Mouse (Mus musculus) gastrocnemius, postnatal 36 days (tissue): ENCODE data around the gene Gabrd. TPM values are rescaled to one million over a fixed set of nuclear protein-coding genes. Genes with fewer than 3 reads are reported as not detected.
"Not testable (repeated sequence)": the region's sequence is repeated elsewhere in the genome, so short reads cannot be mapped to it uniquely, and the experiment has no call there.

Source experiments
- DNase-seq, 2 experiments: peaks; one replicate each; pipeline ENCODE4 v3.0.0; 2022
- intact Hi-C: fragments of 180-260 bp; cut with DNase I; formaldehyde crosslinking; loops from one replicate; pipeline ENCODE4 v1.15.1; 2025
- long read RNA-seq, 2 experiments: library from polyadenylated mRNA; stranded (forward); transcript quantifications; one replicate each; pipeline ENCODE4 v2.0.0; 2021
- total RNA-seq, 2 experiments: library from RNA; stranded (reverse); gene quantifications; 2 replicates each; pipeline ENCODE4 v1.2.3; 2021

The Gabrd gene
- under 1 TPM; 0.23 to 0.25 TPM for total RNA-seq
- long read RNA-seq, experiment 1, partial matches to known transcripts = 1 of 1 reads
- long read RNA-seq, experiment 1, other reads (novel, unspliced or antisense) = 0 of 1 reads
- long read RNA-seq, experiment 2 = 0 reads

DNA sequence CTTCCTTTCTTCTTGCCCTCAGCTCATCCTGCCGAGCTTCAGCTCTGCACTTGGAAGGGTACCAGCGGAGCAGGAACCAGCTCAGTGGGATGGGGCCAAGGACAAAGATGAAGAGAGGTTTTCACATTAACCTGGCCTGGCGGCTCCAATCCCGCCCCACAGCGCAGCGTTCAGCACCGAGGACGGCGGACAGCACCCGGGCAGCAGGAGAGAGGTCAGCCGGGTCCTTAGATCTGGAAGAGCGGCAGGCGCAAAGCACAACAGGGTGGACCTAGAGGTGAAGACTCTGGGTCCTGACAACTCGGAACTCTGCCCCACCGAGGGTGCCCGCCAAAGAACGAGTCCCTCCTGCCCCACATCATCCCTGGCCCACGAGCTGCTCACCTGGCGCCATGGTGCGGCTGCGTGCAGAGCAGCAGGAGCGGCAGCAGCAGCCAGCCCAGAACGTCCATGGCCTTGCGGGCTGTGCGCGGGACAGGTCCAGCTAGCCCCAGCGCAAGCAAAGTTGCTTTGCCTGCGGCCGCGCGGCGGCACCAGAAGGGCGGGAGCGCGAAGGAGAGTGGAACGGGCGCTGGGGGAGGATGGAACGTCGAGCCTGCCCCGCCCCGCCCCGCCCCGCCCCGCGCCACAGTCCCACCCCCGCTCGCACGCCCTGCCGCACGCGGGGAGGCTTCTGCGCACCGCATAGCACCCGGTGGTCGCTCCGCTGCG lies at the start of gene Gabrd:
Gene Gabrd (minus strand): TSS at position 602 of the 711 bp plus-strand sequence.
- peak in 1 of 2 experiments; percentile 23 for DNase-seq
- intact Hi-C loops = no loop called here

DNA sequence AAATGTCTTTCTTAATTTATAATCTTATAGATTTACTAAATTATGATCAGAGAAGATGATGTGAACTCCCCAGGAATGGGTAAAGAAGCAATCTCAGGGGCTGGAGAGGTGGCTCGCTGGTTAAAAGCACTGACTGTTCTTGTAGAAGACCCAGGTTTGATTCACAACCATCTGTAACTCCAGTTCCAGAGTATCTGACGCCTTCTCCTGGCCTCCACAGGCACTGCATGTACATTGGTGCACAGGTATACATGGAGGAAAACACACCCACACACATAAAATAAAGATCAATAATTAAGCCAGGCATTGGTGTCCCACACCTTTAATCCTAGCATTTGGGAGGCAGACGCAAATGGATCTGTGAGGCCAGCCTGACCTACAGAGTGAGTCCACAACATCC lies 44.9 kb upstream of the Gabrd start:
- no peak for DNase-seq
- intact Hi-C loops = no loop called here

DNA sequence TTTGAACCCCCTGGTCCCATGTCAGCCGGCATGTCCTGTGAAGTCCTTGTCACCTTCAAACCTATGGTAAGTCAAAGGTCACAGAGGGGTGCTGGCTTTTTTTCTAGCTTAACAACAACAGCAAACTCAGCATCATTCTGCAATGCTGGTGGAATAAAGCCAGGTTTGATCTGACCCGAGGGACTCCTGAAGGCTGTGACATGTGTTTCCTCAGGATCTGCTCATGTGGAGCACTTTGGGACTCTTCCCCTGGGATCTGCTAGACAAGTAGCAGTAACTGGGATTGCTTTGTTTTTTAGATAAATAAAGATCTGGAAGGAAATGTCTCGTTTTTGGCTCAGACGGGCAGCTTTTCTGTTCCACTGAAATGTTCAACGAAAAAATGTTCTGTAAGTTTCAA lies 36.1 kb upstream of the Gabrd start:
- intact Hi-C loops = no loop called here
- no peak for DNase-seq

DNA sequence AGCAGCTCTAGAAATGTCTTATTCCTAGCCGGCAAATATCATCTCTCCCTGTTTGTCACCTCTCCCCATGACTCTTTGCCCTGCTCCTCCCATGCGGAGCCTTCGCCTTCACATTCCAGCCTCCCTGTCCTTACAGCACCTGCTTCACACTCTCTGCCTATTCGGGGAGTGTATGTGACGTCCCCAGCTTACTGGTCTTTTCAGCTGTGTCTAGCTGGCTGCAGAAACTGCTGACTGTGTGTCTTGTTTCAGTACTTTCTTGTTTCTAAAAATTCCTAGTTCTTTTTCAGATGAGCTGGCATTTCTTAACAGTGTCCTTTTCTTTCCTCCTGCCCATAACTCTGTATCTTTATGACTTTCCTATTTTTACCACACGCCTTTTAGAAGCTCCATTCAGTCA lies 34.4 kb upstream of the Gabrd start:
- intact Hi-C loops = no loop called here
- DNase-seq = no peak

DNA sequence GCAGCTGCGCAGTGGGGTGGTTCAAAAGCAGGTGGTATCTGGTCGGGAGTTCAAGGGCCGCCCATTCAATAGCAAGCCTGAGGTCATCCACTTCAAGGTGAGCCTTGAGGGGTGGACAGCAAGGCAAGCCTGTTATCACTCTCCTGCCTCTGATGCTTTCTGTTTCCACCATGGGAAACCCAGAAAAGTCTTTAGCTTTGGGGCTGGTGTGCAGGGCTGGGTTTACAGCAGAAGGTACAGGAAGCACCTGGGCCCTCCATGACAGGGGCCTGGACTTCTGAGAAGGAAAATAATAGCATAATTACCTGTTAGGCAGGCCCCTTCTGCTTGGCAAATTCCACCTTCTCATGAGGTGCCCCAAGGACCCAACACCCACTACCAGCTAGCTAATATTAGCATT lies 31.3 kb upstream of the Gabrd start:
- no peak for DNase-seq
- intact Hi-C loops = no loop called here

DNA sequence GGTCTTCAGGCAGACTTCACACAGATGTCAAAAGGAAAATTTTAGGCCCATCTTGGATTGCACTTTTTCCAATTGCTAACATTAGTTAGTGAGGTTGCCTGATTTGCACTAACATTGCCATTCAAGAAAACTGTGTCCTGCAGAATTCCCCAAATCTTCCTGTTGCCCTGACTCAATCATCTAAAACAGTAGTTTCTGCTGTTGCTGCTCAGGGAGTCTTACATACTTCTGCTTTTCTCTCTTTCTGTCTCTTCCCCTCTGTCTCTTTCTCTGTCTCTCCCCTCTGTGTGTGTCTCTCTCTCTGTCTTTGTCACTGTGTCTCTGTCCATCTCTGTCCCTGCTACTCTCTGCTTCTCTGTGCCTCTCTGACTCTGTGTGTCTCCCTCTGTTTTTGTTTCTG lies 30.5 kb upstream of the Gabrd start:
- intact Hi-C loops = no loop called here
- no peak for DNase-seq

DNA sequence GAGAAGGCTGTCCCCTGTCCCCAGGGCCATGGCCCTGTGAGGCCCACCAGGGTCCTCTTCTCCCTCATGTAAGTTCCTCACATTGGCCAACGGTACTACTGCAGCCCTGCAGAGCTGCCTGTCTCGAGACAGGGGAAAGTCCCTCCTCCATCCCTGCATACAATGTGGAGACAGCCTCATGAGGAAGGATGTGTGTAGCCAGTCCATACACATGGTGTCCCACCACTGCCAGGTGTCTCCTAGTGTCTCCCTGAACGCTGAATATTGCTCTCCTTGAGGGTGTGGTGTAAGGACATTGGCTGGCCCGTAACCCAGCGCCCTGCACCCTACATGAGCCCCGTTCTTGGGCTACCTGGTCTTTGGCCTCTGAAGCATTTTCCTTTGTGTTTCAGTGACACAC lies 28.4 kb upstream of the Gabrd start:
- intact Hi-C loops = loop anchor here (2.0 kb wide), 1 partner anchor 23 kb away; no protein-coding TSS in a partner anchor
- DNase-seq = no peak

DNA sequence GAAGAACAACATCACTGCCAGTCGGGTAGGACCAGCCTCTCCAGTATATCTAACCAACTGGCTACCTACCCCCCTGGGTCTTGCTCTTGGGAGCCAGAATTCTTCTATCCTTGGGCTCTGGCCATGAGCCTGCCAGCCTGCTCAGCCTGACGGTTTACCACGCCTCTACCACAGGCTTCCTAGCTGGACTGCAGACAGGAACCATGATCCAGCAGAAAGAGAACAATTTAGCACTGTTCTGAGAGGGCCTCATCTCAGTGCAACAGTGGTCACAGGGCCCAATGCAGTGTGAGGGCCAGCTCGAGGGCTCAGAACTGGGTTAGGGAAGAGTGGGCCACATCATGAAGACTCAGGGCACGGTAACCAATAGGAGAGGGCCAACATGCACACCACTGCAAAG lies 26.1 kb upstream of the Gabrd start:
- intact Hi-C loops = no loop called here
- DNase-seq = no peak

DNA sequence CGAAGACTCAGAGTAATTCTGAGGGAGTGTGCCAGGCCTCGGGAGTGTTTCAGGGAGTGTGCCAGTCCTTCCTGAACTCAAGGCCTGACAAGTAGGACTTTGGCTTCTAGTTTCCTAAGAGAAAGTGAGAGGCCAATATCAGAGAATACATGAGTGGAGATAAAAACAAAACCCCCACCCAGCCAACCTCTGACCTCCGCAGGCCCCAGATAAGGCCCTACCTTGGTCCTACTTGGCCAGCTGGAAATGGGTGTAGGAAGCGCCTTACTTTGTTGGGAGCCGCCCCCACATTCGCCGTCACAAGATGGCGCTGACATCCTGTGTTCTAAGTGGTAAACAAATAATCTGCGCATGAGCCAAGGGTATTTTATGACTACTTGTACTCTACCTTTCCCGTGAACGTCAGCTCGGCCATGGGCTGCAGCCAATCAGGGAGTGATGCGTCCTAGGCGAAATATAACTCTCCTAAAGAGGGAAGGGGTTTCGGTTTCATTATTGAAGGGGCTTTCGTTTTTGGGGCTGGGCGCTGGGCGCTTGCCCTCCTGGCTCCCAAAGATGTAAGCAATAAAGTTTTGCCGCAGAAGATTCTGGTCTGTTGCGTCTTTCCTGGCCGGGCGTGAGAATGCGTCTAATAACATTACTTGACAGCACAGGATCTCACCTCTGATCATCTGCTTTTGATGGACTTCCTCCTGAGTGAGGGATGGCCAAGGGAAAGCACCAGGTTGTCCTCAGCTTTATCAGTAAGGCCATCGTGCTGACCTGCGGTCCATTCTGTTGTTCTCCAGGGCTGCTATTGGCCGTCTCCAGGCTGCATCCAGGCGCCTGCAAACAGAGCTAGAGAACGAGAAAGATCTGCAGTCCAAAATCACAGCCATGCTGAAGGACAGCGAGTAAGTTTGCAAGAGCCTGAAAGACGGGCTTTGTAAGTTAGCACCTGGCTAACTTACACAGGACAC lies 23.8 kb upstream of the Gabrd start:
- intact Hi-C loops, DNase-seq: not testable (repeated sequence)

DNA sequence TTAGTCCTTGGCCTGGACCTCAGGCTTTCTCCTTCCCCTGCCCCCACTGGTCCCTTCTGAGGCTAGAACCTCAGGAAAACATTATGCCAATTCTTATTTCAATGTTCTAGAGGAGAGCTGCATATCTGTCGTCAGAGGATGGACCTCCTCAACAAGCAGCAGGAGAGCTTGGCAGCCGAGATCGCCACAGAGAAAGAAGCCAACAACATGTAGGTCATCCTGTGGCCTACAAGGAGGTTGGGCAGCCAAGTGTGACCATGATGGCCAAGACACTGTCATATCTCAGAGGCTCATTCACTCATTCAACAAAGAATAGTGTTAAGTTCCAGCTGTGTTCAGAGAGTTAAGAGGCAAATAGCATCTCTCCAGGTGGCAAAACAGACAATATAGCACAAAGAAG lies 22.2 kb upstream of the Gabrd start:
- DNase-seq = no peak
- intact Hi-C loops = no loop called here

DNA sequence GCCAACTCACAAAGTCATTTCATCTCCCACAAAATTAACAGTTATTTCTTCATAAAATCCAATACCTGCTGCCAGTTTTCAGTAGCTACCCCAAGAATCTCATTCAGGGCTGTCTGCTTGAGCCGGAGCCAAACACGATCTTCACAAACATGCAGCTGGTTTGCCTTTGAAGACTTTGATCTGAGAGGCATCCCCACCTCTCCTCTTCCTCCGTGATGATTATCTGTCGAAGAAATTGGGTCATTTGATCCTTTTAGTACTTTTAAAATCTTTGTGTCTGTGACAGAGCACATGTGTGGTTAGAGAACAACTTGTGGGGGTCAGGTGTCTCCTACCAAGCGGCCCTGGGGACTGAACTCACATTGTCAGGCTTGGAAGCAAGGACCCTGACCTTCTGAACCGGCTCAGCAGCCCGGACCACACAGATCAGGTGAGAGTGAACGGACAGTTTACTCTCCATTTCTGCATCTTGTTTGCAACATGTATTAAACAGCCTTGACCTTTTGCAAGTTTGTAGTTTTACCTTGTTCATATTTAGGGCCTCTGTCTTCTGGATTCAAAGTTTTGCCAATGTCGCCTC lies 16.8 kb upstream of the Gabrd start:
- intact Hi-C loops = no loop called here
- no peak for DNase-seq

DNA sequence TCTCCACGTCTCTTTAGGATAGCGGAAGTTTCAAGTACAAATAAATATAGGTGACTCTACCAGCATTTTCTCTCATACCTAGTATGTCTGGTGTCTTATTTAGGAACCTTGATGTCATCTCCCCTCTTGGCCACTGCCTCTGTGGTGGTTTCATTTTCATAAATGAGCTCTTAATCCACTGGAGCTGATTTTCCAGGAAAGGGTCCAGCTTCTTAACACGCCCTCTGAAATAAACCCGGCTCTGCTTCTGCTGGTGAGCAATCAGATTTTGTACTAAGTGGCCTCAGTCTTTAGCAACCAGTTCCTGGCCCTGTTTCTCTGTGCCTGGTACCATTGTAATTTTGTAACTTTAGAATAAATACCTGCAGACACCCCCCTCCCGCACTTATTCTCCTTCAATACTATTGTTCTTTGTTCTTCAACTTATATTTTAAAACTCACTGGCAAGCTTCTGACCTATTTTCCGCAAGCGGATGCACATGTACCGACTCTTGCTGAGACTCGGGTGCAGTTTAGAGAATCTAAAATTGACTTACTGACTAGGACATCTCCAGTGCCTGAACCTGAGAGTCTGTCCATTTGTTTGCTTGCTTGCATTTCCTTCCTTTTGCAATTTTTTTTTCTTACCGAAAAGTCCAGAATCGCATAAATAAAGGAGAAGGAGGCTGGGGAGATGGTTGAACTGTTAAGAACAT lies 15.9 kb upstream of the Gabrd start:
- DNase-seq = no peak
- intact Hi-C loops = no loop called here

DNA sequence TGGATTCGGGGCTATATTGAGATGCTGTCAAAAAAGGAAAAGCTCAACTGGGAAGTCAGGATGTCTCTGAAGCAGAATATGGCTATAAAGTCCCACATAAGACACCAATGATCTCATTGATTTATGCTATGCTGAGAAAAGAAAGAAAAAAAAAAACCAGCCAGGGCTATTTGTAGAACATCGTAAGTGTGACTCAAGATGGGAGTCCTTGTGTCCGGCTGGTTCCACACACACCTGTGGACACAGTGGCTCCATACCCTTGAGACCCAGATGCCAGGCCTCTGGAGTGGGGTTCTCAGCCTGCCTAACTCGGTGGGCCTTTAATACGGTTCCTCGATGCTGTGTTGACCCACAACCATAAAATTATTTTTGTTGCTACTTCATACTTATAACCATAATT lies 14.2 kb upstream of the Gabrd start:
- DNase-seq = no peak
- intact Hi-C loops = no loop called here

DNA sequence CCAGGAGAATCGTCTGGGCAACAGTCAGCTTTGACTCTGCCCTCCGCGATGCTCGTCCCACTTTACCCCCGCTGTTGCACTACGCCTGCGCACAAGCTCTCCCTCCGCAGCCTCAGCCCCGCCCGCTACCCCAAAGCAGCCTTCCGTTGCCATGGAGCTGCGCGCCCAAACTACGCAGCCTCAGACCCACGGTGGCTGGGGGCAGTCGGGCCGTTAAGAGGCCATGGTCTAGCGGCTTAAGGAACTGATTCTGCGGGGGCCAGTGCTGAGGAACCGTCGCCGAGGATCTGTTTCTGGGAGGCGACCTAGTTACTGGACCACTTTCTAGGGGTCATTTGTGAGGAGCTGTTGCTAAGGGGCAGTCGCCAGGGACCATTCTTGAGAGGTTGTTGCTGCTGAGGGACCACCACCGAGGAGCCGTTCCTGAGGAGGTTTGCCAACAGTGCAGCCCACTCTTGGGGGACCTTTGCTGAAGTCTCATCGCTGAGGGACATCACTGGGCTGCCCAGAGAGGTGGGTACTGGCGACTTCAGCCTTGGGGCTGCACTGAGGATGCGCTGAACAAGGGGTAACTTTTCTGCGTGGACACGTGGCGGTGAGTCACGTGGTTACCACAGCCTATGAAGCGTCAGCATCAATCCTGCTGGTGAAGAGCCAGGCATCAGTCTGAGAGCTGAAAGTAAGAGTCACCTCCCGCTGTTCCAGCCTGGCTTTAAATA lies 11.3 kb upstream of the Gabrd start, which contains the start of gene Cfap74:
Gene Cfap74 (plus strand): TSS at position 133 of the 719 bp plus-strand sequence.
- intact Hi-C loops = loop anchor here (5.0 kb wide), 1 partner anchor 87 kb away; no protein-coding TSS in a partner anchor
- DNase-seq = peak; percentile 51 to 71

DNA sequence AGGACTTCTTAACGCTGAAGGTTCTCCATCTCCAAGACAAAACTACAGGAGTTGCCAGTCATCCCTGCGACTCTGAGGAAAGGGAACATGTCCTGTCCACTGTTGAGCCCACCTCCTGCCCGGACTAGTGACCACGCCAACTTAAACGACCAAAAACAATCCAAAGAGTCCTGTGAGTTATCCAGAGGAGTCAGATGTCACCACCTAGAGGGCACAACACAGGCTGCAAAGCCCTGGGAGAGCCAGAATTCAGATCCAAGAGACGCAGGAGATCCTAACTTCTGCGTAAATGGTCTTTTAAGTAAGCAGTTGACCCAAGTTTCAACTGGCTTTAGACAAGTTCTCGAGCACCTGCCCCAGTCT lies 10.8 kb upstream of the Gabrd start:
- no peak for DNase-seq
- intact Hi-C loops = loop anchor here (5.0 kb wide), 1 partner anchor 86 kb away; no protein-coding TSS in a partner anchor

DNA sequence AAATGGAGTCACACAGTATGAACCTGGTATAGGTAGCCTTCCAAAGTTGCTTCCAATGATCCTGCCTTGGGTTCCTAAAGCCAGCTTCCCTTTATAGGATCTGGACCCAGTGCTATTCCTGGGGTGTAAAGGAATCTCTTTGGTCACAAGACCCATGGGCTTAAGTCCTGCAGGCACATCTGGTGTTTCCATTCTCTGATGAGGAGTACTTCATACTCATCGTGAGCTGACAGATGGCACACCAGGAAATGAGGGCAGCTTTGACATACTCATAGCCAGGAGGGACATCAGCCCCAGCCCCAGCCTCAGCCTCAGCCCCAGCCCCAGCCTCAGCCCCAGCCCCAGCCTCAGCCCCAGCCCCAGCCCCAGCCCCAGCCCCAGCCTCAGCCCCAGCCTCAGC lies 4.6 kb upstream of the Gabrd start:
- intact Hi-C loops = no loop called here

DNA sequence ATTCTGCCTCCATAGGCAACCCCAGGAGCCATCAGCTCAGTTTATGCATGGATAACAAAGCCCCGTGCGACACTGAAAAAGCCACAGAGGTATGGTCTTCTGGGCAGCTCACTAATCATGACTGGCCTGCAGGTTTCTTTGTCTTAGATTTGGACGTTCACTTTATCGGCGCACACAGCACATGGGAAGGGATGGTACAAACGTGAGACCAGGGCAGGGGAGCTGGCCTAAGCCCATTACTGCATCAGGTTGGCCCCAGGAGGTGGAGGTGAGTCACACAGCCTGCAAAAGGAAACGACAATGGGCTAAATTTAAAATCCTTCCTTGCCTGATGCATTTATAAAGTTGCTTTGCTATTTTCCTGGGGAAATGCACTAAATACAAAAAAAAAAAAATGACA lies 3.2 kb upstream of the Gabrd start:
- intact Hi-C loops = no loop called here
- no peak for DNase-seq

More for the DNA sequence above, 4.6 kb upstream of the Gabrd start:
- no peak for DNase-seq

DNA sequence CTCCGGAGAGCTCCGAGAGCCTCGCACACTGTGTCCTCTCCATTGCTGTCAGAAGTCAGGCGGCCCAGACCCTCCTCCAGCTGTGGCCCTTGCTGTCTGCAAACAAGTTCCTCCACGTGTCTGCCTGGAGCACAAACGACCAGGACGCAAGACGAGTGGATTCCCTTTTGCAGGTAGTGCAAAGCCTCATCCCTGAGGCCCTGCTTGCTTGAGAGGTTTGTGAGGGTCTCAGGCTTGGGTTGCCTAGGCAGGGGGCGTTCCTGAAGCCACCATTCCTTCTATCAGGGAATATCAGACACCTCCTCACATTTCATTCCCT lies 269 bp upstream of the Gabrd start:
- DNase-seq = no peak
- intact Hi-C loops = no loop called here

DNA sequence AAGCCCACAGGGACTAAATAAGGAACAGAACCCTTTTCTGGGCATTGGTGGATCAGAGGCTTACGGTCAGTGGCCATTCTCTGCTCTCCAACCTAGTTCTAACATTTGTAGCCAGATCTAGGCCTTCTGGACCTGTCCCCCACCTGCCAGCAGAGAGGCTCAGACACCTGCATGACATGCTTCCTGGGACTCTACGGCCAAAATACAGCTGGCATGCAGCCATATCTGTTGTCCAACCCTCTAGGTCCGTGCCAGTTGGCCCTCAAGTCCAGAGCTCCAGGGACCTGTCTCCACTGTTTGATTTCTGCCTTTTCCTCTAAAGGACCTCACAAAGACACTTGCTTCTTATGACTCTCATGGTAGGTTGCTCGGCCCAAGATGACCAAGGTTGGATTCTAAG lies 1.2 kb downstream of the Gabrd start:
- intact Hi-C loops = no loop called here

DNA sequence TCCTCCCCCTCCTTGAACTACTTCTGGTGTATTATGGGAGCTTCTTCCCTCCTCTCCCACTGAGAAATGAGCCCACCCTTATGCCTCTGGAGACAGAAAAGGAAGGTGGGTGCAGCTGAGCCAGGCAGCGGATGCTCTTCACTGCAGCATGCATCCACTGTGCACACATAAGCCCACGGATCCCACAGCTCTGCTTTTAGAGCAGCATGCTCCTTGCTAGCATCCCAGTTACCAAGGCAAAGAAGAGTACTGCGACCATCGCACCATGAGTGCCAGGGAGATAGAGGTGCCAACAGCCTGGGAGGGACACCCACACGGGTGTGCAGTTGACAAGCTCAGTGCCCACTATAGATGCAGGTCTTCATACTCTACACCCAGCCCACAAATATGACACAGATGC lies 2.4 kb downstream of the Gabrd start:
- no peak for DNase-seq
- intact Hi-C loops = no loop called here

More for the DNA sequence above, 1.2 kb downstream of the Gabrd start:
- DNase-seq = no peak
